Mouse (Mus musculus) forebrain, postnatal 0 days (tissue): Measurements from ENCODE around the gene Gm21409. TPM values are rescaled to one million over a fixed set of nuclear protein-coding genes. Genes with fewer than 3 reads are reported as not detected.
"Not testable (repeated sequence)": the region's sequence is repeated elsewhere in the genome, so short reads cannot be mapped to it uniquely, and the experiment has no call there.

Experiments
- ATAC-seq: fragments of 200-750 bp; cut with Nextera tagmentation; 2 replicates; pipeline ENCODE4 v1.8.0; 2017; ENCODE audit warnings: mild to moderate bottlenecking, moderate library complexity
- DNase-seq: peaks from one replicate; pipeline ENCODE4 v3.0.0-alpha.2; 2015
- H3K27ac ChIP-seq: fragments of 300-500 bp; sonication (generic); 2 replicates; pipeline ENCODE4 v1.5.1; 2014; ENCODE audit warnings: low read depth, mild to moderate bottlenecking, antibody characterized with exemption, low read length, moderate library complexity, mixed read lengths
- H3K27me3 ChIP-seq: fragments of 300-500 bp; sonication (generic); 2 replicates; pipeline ENCODE4 v1.6.1; 2014; ENCODE audit warnings: mild to moderate bottlenecking, low read length, mixed read lengths; ENCODE audit not compliant: insufficient read depth
- H3K36me3 ChIP-seq: fragments of 300-500 bp; sonication (generic); 2 replicates; pipeline ENCODE4 v1.6.1; 2014; ENCODE audit warnings: mild to moderate bottlenecking, moderate library complexity; ENCODE audit not compliant: insufficient read depth
- H3K4me1 ChIP-seq: fragments of 300-500 bp; sonication (generic); 2 replicates; pipeline ENCODE4 v1.6.1; 2014; ENCODE audit warnings: antibody characterized with exemption; ENCODE audit not compliant: insufficient read depth
- H3K4me2 ChIP-seq: fragments of 300-500 bp; sonication (generic); 2 replicates; pipeline ENCODE4 v1.6.1; 2014; ENCODE audit warnings: low read depth, mild to moderate bottlenecking, moderate library complexity
- H3K4me3 ChIP-seq: fragments of 300-500 bp; sonication (generic); 2 replicates; pipeline ENCODE4 v1.5.1; 2014; ENCODE audit warnings: low read depth, low read length, mixed read lengths
- H3K9ac ChIP-seq: fragments of 300-500 bp; sonication (generic); 2 replicates; pipeline ENCODE4 v1.6.1; 2014; ENCODE audit warnings: mild to moderate bottlenecking
- H3K9me3 ChIP-seq: fragments of 300-500 bp; sonication (generic); 2 replicates; pipeline ENCODE4 v1.6.1; 2016; ENCODE audit warnings: low read length
- WGBS: fragments of 180-500 bp; shearing (Covaris S2); extraction: QIAGEN DNeasy Blood & Tissue Kit; methylation state at CpG from one replicate; pipeline ENCODE4 v1.1.7; 2014; 5-methylcytosine and 5-hydroxymethylcytosine counted together
- polyA plus RNA-seq: library from polyadenylated mRNA; unstranded; fragments of >200 nt; fragmentation: Nextera tagmentation; extraction: Ambion mirVana; gene quantifications from 2 replicates; pipeline ENCODE4 v1.2.1, GENCODE M21; 2015
- total RNA-seq: library from RNA; depleted of rRNA; stranded (reverse); fragments of >200 nt; gene quantifications from 2 replicates; pipeline ENCODE4 v1.2.3, GENCODE M21; 2014; rRNA removed

Gene Gm21409
- total RNA-seq: not detected in 2 replicates
- not detected in 2 replicates for polyA plus RNA-seq

- H3K4me1 ChIP-seq, DNase-seq, H3K4me2 ChIP-seq, H3K27ac ChIP-seq, H3K4me3 ChIP-seq, H3K9me3 ChIP-seq, ATAC-seq, H3K27me3 ChIP-seq, H3K36me3 ChIP-seq, H3K9ac ChIP-seq: not testable (repeated sequence)
- no CpG with 5 or more reads among the region's 6 CpGs for WGBS
Observed at GRCm38 (mm10) chrY:84746385-84746784, at the start of gene Gm21409. Gene Gm21409 (plus strand): TSS chrY:84746685.

Other genes with a start within 250 kb of the Gm21409 start
- not detected in 2 replicates for gene Gm21394, start 181.8 kb upstream of the Gm21409 start, total RNA-seq
- not detected in 2 replicates for gene Gm21394, start 181.8 kb upstream of the Gm21409 start, polyA plus RNA-seq